Mouse (Mus musculus) layer of hippocampus, adult 11-12 months (tissue): Measurements from ENCODE around the gene Cep95.
"Not testable (repeated sequence)": the region's sequence is repeated elsewhere in the genome, so short reads cannot be mapped to it uniquely, and the experiment has no call there.

Source experiments
- DNase-seq: peaks from one replicate; pipeline ENCODE4 v3.0.0; 2022; ENCODE audit warnings: low spot score

Cep95 gene

DNA sequence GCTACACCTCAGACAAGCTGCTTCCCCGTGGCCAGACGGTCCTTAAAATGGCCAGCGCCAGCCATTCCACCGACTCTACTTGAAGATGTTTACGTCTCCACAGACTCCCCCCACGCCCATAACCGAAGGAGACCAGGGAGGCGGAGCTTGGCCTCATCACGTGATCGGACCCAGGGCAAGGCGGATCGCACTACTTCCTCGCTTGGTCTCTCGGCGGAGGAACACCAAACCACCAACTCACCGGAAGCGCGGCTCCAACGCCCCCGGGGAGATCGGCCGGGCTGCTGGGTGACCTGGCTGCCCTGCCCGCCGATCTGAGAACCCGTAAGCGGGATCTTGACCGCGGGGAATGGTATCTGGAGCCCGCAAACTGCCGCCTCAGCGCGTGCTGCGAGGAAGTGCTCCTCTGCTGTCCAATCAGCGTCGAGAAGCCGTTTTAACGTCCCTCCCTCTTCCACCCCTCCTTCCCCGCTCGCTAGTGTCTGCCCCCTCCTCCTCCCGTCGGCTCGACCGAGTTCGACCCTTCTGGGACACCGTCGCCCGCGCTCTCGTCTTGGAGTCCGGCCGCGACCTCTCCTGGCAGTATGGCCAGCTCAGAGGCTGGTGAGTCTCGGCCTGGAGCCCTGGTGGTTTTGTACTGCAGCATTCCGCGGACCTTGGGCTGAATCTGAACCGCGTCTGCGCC, at the start of gene Cep95, which contains the start of gene Ddx5:
Gene Cep95, plus strand, starts transcription at position 478 of the 685 bp plus-strand sequence.
Gene Ddx5, minus strand, starts transcription at position 411 of the 685 bp plus-strand sequence.
- peak; percentile 98 for DNase-seq

DNA sequence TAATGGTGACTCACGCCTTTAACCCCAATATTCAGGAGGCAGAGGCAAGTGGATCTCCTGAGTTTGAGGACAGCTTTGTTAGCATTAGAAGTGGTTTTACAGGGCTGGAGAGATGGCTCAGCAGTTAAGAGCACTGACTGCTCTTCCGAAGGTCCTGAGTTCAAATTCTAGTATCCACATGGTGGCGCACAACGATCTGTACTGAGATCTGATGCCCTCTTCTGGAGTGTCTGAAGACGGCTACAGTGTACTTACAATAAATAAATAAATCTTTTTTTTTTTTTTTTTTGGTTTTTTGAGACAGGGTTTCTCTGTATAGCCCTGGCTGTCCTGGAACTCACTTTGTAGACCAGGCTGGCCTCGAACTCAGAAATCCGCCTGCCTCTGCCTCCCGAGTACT, 48.3 kb upstream of the Cep95 start:
- DNase-seq, result not testable (repeated sequence)

DNA sequence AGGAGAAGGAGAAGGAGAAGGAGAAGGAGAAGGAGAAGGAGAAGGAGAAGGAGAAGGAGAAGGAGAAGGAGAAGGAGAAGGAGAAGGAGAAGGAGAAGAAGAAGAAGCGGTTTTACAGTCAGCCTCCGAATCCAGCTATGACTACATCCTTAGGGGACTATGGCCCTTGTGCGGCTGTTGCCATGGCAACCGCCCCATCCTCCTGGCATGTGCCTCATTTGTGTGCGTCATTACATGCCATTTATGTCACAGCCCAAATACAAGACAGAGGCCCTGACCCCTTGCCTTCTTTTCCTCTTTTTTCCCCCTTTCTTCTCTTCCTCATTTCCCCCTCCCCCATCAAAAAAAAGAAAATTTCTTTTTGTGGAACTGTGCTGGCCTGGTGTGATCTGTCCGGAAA, 47.8 kb upstream of the Cep95 start:
- no peak for DNase-seq

DNA sequence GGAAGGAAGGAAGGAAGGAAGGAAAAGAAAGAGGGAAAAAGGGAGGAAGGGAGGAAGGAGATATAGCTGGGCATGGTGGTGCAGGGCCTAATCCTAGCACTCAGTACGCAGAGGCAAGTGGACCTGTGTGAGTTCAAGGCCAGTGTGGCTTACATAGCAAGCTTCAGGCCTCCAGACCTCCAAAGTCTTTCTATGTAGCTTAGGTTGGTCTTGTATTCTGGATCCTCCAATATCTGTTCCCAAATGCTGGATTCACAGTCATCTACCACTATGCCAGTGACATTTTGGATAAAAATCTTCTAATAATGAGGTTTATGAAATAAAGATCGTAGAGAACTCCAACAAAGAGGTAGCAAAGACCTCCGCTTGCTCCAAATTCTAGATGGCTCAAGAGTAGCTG, 47.2 kb upstream of the Cep95 start:
- DNase-seq, result no peak

DNA sequence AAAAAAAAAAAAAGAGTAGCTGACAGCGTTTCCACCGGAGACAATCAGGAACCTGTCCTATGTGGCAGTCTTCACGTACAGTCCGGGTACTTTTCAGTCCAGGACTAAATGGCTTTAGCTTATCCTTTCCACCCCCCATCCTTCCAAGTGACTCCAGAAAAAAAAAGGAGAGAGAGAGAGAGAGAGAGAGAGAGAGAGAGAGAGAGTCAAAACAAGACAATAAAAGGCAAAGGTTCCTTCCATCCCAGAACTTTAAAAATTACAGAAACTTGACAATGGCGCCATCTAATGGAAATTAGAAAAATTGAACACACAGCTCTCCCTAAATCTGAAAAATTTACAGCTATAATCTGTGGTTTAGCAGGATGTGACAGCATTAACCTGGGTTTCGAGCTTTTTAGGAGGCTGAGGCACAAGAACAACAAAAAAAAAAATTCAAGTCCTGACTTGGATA, 46.6 kb upstream of the Cep95 start:
- no peak for DNase-seq

DNA sequence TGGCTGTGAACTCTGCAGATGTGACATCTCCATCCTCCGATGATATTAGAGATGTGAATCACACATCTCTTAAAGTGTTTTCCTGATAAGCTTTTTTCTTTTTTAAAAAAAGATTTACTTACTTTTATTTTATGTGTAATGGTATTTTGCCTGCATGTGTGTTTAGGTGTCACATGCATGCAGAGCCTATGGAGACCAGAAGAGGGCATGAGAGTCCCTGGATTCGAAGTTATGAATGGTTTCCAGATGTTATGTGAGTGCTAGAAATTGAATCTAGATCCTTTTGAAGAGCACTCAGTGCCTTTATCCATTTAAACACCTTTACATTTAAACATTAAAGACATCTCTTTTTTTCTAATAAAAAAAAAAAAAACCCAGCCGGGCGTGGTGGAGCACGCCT, 44.1 kb upstream of the Cep95 start:
- DNase-seq, result no peak

DNA sequence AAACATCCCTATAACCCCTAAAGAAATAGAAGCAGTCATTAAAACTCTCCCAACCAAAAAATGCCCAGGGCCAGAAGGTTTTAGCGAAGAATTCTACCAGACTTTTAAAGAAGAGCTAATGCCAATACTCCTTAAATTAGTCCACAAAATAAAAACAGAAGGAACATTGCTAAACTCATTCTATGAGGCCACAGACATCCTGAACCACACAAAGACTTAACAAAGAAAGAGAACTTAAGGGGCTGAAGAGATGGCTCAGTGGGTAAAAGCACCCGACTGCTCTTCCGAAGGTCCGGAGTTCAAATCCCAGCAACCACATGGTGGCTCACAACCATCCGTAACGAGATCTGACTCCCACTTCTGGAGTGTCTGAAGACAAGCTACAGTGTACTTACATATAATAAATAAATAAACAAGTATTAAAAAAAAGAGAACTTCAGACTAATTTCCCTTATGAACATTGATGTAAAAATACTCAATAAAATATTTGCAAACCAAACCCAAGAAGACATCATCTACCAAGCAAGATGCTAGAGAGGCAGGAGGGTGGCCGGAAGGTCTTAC, 39.4 kb upstream of the Cep95 start:
- not testable (repeated sequence) for DNase-seq

DNA sequence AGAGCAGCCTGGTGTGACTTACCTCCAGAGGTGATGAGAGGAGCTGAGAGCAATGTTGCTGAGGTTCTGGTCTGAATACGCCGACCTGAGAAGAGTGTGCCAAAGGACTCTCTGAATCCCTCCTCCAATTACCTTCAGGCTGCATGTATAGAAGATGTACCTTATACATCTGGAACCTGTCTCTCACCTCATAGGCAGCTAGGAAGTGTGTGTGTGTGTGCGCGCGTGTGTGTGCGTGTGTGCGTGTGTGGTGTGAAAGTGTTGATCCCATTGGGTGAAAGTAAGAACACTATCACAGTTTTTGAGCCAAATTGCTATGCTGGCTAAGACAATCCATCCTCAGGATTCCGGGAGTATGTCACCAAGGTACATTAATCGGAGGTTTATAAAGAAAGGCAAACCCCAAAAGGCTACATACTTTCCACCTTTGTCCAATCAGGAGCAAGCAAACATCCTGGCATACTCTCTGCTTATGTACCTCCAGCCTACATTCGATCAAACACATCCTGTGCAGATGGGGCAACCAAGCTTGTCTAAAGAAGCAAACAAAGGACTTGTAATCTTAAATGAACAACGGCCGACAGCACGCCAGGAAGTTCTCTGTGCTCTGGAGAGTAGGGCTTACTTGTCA, 38.8 kb upstream of the Cep95 start, which contains the start of gene Pecam1:
Gene Pecam1, minus strand, starts transcription at position 508 of the 631 bp plus-strand sequence.
- DNase-seq, result no peak

DNA sequence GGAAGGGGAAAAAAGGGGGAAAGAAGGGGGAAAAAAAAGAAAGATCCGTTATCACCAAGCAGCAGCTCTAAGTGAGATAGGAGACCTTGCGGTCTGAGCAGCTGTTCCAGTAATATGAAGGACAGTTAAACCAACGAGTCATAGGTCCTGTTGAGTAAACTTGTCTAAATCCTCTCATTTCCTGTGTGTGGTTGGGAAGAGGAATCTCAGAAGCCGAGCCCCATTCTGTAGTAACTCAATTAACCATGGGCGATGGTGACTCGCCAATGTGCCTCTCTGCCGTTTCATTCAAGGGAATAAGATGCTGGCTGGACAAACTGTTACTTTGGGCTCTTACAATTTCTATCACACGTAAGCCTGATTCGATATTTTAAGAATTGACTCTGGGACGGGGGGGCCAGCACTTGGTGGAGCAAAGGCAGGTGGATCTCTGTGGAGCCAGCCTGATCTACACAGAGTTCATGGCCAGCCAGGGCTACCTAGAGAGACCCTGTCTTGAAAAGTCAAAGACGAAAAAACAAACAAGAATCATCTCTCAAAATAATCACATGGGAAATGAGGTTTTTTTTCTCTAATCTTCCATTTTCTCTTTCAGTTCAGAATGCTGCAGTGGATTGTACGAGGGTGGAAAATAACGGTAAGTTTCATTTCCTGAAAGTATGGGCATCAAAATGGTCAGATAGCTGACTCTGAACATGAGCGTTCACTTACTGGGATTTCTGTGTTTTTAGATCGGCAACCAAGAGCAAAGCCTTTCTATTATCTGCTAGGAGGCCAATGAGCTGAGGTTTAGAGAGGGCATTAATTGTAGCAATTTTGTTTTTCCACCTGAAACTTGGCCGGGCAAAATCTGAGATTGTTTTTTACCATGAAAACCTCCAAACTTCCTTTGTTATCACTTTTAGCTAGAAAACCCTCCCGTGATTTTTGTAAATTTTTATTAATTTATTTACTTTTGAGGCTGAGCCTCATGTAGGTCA, 37.7 kb upstream of the Cep95 start, which contains the start of gene Milr1:
Gene Milr1, plus strand, starts transcription at position 188 of the 980 bp plus-strand sequence.
- no peak for DNase-seq

DNA sequence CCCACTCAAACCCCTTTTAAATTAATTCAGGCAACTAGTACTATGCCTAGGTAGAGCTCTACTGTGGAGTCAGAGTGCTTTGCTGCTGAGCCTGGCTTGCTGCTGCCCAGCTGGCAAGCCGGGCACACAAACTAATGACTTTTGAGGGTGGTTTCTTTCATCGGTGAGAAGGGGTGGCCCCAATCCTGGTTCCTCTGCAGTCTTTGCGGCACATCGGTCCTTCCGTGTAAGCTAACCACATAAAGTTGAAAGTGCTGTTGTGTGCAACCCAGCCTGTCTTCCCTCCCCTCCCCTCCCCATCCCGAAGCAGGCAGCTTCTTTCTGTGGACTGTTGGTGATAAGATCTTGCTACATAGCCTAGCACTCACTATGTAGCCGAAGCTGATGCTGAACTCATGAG, 36.9 kb upstream of the Cep95 start:
- DNase-seq, result peak; percentile 37

DNA sequence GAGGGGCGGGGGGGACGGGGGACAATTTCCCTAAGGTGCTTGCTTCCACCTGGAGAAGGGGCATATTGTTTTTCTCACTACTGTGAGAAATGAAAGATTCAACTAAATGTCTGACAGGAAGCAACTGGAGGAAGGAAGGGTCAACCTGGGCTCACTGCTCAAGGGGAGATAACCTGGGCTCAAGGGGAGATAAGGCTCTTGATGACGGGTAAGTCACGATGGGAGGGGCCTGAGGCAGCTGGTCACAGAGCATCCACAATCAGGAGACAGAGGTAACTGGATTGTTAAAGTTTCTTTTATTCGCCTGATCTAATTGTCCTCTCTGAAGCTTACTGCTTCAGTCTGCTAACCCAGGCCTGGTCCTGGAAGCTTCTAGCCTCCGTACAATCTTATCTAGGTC, 35.7 kb upstream of the Cep95 start:
- no peak for DNase-seq

DNA sequence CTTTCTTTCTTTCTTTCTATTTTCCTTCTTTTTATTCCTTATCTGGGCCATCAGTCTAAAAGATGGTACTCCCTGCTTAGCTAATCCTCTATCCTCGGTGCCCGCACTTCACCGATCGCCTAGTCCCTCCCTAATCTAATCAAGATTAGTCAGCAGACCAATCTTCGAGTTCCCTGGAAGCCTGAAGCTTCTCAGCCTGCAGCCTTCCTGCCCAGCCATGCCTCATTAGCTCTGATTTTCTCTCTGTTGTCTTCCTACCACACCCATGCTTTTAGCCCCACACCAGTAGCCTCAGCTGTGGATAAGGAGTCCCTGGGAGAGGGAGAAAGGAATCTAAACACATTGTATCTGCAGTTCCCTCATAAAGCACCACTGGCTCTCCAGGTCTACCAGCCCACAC, 33.5 kb upstream of the Cep95 start:
- no peak for DNase-seq

DNA sequence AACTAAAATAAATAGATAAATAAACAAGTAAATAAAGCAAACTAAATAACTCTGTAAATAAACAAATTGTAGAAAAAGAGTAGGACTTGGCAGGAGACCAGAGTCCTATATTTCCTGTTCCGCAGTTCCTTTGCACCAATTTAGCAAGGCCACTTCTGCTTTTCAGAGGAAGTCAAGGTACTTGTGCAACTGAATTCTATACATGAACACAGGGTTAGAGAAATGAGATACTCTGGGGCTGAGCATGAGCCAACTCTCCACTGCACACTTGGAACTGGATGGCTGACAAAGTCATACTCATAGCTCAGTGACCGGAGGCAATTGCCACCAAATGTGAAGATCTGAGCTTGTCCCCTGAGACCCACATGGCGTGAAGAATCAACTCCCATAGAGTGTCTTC, 30.0 kb upstream of the Cep95 start:
- DNase-seq, result no peak

DNA sequence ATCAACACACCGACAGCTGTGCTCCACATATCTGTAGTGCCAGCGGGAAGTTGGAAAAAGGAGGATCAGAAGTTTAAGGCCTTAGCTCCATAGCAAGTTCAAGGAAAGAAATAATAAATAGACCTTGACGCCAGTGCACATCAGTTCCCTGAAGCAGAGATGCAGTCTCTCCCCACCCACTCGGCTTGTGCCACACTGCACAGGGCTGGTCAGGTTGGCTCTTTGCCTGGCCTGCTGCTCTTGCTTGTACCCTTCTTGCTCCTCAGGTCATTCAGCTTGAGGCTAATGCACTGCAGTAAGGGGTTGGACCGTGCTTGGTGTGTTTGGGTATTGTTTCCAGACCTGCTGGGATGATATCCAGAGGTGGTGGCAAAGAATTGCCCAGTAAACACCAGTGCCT, 28.5 kb upstream of the Cep95 start:
- no peak for DNase-seq

DNA sequence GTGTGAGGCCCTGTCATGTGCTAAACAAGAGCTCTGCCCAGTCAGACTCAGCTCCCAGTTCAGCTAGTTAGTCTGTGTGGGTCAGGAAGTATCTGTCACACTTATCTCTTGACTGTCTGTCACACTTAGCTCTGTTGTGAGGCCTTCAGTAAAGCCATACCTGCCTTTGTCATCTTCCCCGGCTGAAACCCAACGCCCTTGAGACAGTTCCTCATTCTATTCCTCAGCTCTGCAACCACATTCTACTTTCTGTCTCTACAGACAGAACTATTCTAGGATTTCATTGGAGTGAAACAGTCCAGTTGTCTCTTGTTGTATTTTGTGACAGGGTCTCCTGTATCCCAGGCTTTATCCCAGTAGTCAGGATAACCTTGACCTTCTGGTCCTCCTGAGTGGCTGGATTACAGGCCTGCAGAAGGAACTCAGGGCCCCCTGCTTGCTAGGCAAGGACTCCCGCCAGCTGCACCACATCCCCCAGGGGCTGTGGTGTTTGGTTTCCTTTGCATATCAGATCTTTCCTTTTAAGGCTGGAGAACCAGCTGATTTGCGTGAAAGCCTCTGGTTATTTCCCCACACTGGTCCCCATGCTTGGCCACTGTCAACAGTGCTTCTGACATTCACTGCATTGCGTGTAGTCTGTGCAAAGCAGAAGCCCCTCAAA, 26.8 kb upstream of the Cep95 start:
- peak; percentile 29 for DNase-seq

DNA sequence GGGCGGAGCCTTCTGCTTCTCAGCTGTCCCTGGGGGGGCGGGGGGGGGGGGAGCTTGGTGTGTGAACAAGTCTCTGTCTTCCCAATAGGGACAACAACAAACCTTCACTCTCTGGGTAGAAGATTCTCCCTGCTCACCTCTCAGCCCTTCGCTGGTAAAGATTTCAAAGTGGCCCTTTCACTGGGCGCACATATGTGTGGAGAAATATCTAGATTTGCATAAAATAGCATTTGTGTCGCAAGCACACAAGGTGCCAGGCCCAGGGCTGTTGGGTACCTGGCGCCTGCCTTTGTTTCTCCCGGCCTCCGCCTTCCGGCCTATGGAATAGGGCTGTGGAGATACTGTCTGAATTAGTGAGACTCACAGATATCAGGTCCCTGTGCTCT, 26.3 kb upstream of the Cep95 start:
- DNase-seq, result no peak

DNA sequence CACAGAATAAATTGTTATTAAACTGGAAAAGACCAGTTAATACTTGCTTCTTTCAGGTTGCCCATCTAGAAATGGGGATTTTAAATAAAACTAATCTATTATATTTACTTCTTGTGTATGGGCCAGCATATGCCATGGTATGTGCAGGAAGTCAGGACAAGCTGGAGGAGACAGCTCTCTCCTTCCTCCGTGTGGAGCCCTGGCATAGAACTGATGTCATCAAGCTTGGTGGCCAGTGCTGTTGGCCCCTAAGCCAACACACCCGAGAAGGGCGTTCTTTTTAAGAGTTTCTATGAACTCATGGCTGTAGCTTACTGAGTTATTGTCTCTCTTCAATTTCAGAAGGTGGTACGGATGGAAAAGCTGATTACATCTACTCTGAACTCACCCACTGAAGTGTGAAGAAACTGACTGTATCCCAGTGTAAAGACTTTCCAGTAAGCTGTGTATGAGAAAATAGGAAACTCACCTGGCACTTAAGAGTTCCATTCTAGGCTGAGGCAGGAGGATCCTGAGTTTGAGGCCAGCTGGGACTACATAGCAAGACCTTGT, 22.4 kb upstream of the Cep95 start:
- no peak for DNase-seq

DNA sequence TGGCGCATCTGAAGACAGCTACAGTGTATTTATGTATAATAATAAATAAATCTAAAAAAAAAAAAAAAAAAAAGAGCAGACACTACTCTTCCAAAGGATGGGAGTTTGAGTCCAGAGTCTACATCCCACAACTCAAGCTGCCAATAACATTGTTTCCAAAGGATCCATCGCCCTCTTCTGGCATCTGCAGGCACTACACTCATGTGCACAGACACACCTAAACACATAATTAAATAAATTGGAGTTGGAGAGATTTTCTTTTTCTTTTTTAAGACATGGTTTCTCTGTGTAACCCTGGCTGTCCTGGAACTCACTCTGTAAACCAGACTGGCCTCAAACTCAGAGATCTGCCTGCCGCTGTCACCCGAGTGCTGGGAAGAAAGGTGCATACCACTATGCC, 21.5 kb upstream of the Cep95 start:
- no peak for DNase-seq

DNA sequence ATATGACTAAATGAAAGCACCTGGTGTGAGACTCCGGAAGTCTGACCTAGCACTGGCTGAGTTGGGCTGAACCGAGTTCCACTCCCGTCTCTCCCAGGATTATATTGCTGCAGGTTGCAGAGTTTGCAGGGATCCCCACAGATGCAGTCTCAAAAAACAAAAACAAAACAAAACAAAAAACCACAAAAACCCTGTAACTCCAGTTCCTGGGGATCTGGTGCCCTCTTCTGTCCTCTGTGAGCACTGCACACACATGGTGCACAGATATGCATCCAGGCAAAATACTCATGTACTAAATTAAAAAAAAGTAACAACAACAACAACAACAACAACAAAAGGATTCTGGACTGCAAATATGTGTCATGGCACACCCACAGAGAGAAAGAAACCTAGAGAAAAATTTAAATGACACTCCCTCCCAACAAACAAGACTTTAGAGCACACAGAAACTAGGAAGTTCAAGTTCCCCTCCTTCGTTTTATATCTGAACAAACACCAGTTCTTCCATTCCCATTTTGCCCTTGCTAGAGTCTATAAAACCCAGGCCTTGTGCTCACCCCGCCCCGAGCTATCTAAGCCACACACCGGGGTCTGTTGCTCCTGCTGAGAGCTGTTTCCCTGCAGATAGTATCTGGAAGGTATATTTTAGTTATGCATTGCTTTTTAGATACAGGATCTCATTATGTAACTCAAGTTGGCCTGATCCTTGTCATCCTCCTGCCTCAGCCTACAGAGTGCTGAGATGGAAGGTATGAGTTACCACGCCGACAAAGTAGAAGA, 18.7 kb upstream of the Cep95 start:
- DNase-seq, result no peak

DNA sequence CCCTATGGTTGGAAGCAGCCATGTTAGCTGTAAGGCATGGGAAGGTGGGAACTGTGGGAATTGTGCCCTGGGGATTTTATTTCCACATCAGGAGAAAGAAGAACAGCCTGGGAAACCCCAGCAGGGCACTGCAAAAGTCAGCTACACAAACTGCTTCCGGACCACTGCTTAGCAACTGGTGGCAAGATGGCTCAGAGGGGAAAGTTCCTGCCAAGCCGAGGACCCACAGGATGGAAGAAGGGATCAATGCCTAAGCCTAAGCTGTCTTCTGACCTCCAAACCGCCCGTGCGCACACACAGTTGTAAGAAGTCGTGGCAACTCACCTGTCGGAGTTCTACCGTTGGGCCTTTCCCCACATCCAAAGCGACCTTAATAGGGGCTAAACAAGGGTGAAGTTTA, 16.0 kb upstream of the Cep95 start:
- no peak for DNase-seq
